Mouse (Mus musculus) monocyte, adult 2 months (primary cell): Measurements from ENCODE around the gene Mbip.

Source experiments
- DNase-seq, 2 experiments: peaks; one replicate each; pipeline ENCODE4 v3.0.0; 2022; ENCODE audit warnings: low spot score in 2 of 2, low read depth in 1 of 2

Mbip gene

GRCm38 (mm10) chr12:56295160-56295559, 50.5 kb downstream of the Mbip start:
- no peak for DNase-seq

DNA sequence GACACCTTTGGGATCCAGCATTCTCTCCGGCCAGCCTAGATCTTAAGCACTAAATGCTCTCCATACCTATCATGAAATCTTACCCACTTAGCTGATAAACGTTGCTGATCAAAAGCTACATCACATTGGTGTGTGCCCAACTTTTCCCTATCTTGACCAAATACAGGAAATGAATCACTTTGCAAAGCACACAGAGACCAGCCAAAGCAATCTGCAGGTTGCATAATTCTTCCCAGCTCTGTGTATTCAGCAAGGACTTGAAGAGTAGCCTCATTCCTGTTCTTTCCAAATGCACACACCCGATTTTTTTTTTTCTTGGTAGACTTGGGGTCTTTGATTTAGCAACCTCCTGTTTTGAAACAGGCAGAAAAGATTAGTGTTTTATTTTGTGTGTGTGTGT, 57.1 kb downstream of the Mbip start:
- DNase-seq: no peak

GRCm38 (mm10) chr12:56286828-56287227, 58.9 kb downstream of the Mbip start:
- no peak for DNase-seq

GRCm38 (mm10) chr12:56284210-56284609, 61.5 kb downstream of the Mbip start:
- DNase-seq: no peak

- no peak for DNase-seq
Observed at GRCm38 (mm10) chr12:56281649-56282048, 64.0 kb downstream of the Mbip start.
